Mouse (Mus musculus) cerebellum, adult 2 months (tissue): ENCODE measurements around the gene Hivep3.

Source experiments
- CTCF ChIP-seq: fragments of 200-500 bp; IDR thresholded peaks from 2 replicates; pipeline ENCODE4 v1.5.1; 2011; ENCODE audit warnings: low read depth, mild to moderate bottlenecking, control low read depth, low read length, moderate library complexity, borderline replicate concordance; ENCODE audit not compliant: insufficient read depth
- POLR2A ChIP-seq: fragments of 200-500 bp; IDR thresholded peaks from 2 replicates; pipeline ENCODE4 v1.6.1; 2011; ENCODE audit warnings: low read length, control low read depth, borderline replicate concordance; ENCODE audit not compliant: insufficient read depth

DNA sequence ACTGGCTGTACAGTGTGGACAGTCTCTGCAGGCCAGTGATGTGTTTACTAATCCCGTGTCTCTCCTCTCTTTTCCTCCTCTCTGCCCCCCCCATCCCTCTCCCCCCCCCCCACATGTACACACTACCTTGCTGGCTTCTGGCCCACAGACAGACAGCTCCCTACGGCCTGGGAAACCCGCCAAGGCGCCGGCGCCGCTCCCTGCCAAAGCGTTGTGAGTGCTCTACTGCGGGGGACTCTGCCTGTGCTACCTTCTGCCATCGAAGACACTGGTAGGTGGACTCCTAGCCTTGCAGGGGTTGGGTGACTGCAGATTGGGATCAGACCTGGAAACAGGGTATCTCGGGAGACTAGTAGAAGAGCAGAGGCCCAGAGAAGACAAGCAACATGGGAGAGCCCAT is 429.7 kb downstream of the Hivep3 start:
- TF ChIP-seq CTCF: no peak
- no peak for TF ChIP-seq POLR2A
